Mouse (Mus musculus) erythroblast, embryonic 14.5 days (primary cell): ENCODE results near the gene Ccl2. TPM values are rescaled to one million over a fixed set of nuclear protein-coding genes. Genes with fewer than 3 reads are reported as not detected.

Source experiments
- H3K27me3 ChIP-seq: 2 replicates; pipeline ENCODE4 v1.6.1; 2012; ENCODE audit warnings: inconsistent platforms; ENCODE audit not compliant: control insufficient read depth
- H3K36me3 ChIP-seq: 2 replicates; pipeline ENCODE4 v1.6.1; 2012; ENCODE audit warnings: mild to moderate bottlenecking, inconsistent platforms; ENCODE audit not compliant: control insufficient read depth
- H3K4me1 ChIP-seq: 2 replicates; pipeline ENCODE4 v1.6.1; 2012; ENCODE audit warnings: inconsistent platforms; ENCODE audit not compliant: control insufficient read depth
- H3K4me3 ChIP-seq: replicated peaks from 2 replicates; pipeline ENCODE3; 2012; ENCODE audit warnings: moderate library complexity, mild to moderate bottlenecking, inconsistent platforms
- H3K9me3 ChIP-seq: 2 replicates; pipeline ENCODE4 v1.6.1; 2012; ENCODE audit warnings: low read length, inconsistent platforms, mixed read lengths; ENCODE audit not compliant: control insufficient read depth
- GATA1 ChIP-seq: IDR thresholded peaks from 2 replicates; pipeline ENCODE4 v1.6.1; 2012; ENCODE audit warnings: low read length, inconsistent platforms, mixed read lengths
- TAL1 ChIP-seq: IDR thresholded peaks from 3 replicates; pipeline ENCODE4 v1.6.1; 2012; ENCODE audit warnings: low read length, inconsistent platforms, mixed read lengths
- polyA plus RNA-seq: library from polyadenylated mRNA; stranded (reverse); fragments of >175 nt; gene quantifications from 2 replicates; pipeline ENCODE4 v1.2.3, GENCODE M21; 2012

The Ccl2 gene
- polyA plus RNA-seq: not detected in 2 replicates

DNA sequence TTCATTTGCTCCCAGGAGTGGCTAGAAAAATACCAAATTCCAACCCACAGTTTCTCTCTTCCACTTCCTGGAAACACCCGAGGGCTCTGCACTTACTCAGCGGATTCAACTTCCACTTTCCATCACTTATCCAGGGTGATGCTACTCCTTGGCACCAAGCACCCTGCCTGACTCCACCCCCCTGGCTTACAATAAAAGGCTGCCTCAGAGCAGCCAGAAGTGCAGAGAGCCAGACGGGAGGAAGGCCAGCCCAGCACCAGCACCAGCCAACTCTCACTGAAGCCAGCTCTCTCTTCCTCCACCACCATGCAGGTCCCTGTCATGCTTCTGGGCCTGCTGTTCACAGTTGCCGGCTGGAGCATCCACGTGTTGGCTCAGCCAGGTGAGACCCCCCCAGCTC is at the start of gene Ccl2:
Ccl2 (plus strand) TSS at position 216 of the 400 bp plus-strand sequence.
- Histone ChIP-seq H3K27me3 (no peaks in the 10 kb centered on the region), H3K4me1 (no peaks in the 10 kb centered on the region), H3K9me3 (no peaks in the 10 kb centered on the region), H3K36me3 (no peaks in the 10 kb centered on the region), H3K4me3 (no peak within 1 kb of the TSS)
- TF ChIP-seq GATA1: no peak
- TF ChIP-seq TAL1: no peak

DNA sequence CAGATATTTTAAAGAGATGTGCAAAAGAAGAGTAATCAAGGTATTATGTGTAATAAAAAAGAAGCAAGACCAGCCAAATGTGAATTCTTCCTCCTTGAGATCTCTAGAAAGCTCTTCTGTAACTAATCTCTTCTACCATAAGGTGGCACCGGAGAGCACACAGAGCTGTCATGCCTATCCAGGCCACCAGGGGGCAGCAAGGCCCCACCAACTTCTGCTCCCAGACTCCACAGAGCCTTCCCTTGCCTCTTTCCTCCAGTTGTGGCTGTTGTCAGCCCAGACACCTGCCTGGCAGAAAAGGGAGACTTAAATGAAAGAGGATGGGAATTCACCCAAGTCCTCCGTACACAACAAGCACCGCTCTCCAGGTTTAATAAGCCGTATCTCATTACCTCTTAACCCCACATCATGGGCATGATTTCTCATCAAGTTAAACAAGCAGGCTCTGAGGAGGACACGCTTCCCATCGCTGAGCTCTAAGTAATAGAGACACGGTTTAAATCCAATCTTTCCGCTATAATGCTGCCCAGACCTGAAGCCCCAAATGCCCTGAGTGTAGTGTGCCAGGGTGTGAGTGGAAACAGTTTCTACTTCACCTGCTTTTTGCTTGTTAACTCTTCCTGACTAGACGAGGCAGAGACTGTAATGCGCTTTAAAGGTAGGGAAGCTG is 39.1 kb upstream of the Ccl2 start:
- TF ChIP-seq GATA1 (no peak), TAL1 (no peak)
- 0 out of 2 replicates have a peak, but pooled peaks cover 2% of the 10 kb centered on the region for H3K9me3 ChIP-seq

DNA sequence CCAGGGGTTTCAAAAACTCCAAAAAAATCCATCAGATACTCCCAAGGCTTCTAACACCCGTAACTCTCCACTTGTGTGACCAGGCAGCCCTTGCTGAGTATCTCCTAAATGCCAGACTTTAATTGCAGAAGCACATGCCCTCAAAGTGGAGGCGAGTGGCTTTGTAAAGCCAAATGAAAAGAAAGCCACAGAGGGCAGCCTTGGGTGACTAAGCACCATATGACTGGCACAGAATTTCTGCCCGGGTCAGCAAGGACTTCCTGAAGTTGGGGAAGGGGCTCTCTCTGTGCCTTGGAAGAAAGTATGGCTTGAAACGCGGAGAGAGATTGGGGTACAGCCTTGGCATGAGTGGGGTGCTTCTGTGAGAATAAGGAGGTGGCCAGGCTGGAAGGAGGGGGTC is 38.3 kb upstream of the Ccl2 start:
- Histone ChIP-seq H3K9me3 (0 out of 2 replicates have a peak, but pooled peaks cover 2% of the 10 kb centered on the region), H3K36me3 (no peaks in the 10 kb centered on the region), H3K27me3 (no peaks in the 10 kb centered on the region), H3K4me1 (no peaks in the 10 kb centered on the region), H3K4me3 (no peak overlapping the region)
- TF ChIP-seq GATA1: no peak
- TF ChIP-seq TAL1: no peak

More for the DNA sequence above, 39.1 kb upstream of the Ccl2 start:
- Histone ChIP-seq H3K4me3 (no peak overlapping the region), H3K4me1 (no peaks in the 10 kb centered on the region), H3K36me3 (no peaks in the 10 kb centered on the region), H3K27me3 (no peaks in the 10 kb centered on the region)

DNA sequence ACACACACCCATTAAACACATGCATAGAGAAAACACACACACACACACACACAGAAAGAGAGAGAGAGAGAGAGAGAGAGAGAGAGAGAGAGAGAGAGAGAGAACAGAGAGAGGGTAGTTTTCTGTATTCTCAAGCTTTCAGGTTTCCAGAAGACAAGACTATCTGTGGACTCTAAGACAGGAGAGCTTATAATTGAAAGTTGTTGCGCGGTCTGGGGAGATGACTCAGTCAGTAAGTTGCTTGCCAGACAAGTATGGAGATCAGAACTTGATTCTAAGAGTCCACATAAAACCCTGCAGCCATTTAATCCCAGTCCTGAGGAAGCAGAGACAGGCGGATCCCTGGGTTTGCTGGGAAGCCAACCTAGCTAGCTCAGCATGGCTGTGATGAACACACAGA is 36.7 kb upstream of the Ccl2 start:
- Histone ChIP-seq H3K9me3 (0 out of 2 replicates have a peak, but pooled peaks cover 2% of the 10 kb centered on the region), H3K27me3 (no peaks in the 10 kb centered on the region), H3K4me1 (no peaks in the 10 kb centered on the region), H3K4me3 (no peak overlapping the region), H3K36me3 (no peaks in the 10 kb centered on the region)
- TF ChIP-seq TAL1: no peak
- no peak for TF ChIP-seq GATA1

DNA sequence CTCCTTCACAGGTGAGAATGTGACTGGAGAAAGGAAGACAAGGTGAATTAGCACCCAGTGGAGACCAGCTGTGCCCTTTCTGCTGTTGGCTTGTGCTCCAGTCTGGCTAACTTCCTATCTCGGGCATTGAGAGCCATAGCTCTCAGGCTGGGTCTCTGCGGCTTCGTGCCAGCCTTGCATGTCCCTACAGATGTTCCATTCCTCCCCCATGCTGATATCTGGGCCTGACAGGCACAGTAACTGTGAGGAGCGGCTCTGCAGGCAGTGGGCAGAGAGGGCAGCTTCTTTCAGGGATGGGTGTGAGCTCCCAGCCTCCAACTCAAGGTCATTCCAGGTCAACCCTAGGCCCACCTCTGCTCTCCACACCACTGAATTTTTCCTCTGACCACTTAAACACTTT is 35.9 kb upstream of the Ccl2 start:
- H3K36me3 ChIP-seq: no peaks in the 10 kb centered on the region
- no peak for TF ChIP-seq TAL1
- no peak for TF ChIP-seq GATA1
- H3K9me3 ChIP-seq: no peaks in the 10 kb centered on the region
- no peaks in the 10 kb centered on the region for H3K4me1 ChIP-seq
- H3K27me3 ChIP-seq: no peaks in the 10 kb centered on the region
- H3K4me3 ChIP-seq: no peak overlapping the region

DNA sequence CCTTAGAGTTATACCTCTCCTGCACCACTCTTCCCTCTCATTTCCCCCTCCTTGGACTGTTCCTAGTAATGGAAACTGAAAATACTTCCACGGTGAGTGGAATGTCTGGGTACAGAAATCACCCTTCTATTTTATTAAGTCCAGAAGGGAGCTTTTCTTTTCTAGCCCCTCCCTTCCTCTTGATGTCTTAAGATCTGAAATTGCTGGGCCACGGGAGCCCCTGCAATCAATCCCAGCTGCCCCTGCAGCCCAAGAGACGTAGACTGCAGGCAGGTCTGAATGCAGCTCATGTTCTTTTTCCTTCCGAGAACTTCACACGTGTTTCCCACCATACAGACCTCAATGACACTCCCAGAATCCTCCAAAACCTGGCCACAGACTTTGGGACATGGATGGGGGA is 34.8 kb upstream of the Ccl2 start:
- Histone ChIP-seq H3K4me1 (no peaks in the 10 kb centered on the region), H3K9me3 (no peaks in the 10 kb centered on the region), H3K4me3 (no peak overlapping the region), H3K27me3 (no peaks in the 10 kb centered on the region), H3K36me3 (no peaks in the 10 kb centered on the region)
- TF ChIP-seq TAL1 (no peak), GATA1 (no peak)

DNA sequence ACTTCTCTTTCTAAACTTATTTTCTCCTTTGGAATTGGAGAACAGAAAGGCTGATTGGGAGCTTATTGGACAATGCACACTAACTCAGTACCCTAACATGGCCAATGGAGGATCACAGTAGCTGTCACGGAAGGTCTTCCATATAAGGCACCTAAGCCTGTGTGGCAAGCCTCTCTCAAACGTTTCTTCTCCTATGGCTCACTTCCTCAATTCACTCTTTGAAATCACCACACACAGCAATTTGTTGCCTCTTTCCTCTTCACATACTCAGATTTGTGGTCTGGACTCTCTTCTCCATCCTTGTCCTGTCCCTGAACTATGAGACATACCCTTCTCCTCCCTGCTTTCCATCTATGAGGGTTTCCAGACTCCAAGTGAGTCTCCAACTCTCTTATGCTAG is 30.6 kb upstream of the Ccl2 start:
- Histone ChIP-seq H3K9me3 (no peaks in the 10 kb centered on the region), H3K36me3 (no peaks in the 10 kb centered on the region)

DNA sequence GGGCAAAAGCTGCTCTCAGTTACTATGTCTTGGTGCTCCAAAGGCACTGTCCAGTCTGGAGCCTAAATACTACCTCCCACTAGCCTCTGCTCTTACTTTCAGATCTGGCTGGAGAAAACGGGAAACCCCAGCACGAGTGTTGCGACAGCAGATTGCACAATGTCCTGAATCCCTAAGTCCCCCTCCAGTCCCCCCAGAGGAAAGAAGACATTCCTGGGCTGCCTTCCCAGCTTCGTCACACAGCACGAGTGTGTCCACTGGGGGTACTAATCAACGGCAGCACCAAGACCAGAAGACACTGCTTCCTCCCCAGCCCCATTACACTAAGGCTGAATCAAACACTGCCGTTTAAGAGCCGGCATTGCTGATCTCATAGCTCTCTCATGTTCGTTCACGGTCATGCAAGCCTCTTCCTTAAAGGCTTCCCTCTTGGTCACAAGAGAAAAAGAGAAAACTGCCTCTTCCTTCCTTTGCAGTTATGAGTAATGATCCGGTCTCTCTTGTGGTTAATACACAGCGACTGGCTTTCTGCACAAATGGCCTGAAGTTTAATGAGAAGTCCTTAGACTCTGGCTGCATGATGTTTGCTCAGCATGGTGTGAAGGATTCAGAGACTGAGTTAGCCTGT is 28.5 kb upstream of the Ccl2 start:
- Histone ChIP-seq H3K4me3 (no peak overlapping the region), H3K27me3 (no peaks in the 10 kb centered on the region), H3K36me3 (no peaks in the 10 kb centered on the region), H3K9me3 (no peaks in the 10 kb centered on the region), H3K4me1 (no peaks in the 10 kb centered on the region)
- TF ChIP-seq TAL1 (no peak), GATA1 (no peak)

More for the DNA sequence above, 30.6 kb upstream of the Ccl2 start:
- no peak overlapping the region for H3K4me3 ChIP-seq
- H3K27me3 ChIP-seq: no peaks in the 10 kb centered on the region
- no peaks in the 10 kb centered on the region for H3K4me1 ChIP-seq
- TF ChIP-seq GATA1: no peak
- no peak for TF ChIP-seq TAL1

DNA sequence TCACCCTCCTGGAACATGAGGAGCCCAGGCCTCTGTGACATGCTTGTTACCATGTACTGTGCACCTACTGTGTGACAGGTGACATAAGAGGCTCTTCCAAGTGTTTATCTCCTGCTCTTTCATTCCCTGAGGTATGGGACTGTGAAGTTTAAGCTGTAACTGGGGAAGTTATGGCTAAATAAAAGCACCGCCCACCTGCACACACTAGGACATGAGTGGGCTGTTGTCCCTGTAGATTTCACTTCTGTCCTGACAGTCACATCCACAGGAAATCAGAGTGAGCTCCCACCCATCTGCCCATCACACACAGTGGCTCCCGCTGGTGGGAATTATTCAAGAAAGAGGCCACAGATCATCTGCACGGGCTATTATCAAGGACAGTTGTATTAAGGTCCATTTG is 25.3 kb upstream of the Ccl2 start:
- no peak overlapping the region for H3K4me3 ChIP-seq
- H3K36me3 ChIP-seq: no peaks in the 10 kb centered on the region
- H3K4me1 ChIP-seq: no peaks in the 10 kb centered on the region
- H3K9me3 ChIP-seq: no peaks in the 10 kb centered on the region
- H3K27me3 ChIP-seq: no peaks in the 10 kb centered on the region
- TF ChIP-seq GATA1: no peak
- no peak for TF ChIP-seq TAL1
